Mouse (Mus musculus) liver, embryonic 11.5 days (tissue): ENCODE data around the gene Wnt3a. TPM values are rescaled to one million over a fixed set of nuclear protein-coding genes. Genes with fewer than 3 reads are reported as not detected.

Experiments
- ATAC-seq: fragments of 200-750 bp; cut with Nextera tagmentation; replicated peaks from 2 replicates; pipeline ENCODE4 v1.8.0; 2017; ENCODE audit warnings: moderate number of reproducible peaks, mild to moderate bottlenecking, moderate TSS enrichment, moderate library complexity; ENCODE audit not compliant: low FRiP score
- DNase-seq: peaks from one replicate; pipeline ENCODE4 v3.0.0-alpha.2; 2017; ENCODE audit warnings: low spot score
- H3K27ac ChIP-seq: fragments of 300-500 bp; sonication (generic); 2 replicates; pipeline ENCODE4 v1.5.1; 2014; ENCODE audit warnings: mild to moderate bottlenecking, low read depth, low read length, control low read depth
- H3K27me3 ChIP-seq: fragments of 300-500 bp; sonication (generic); replicated peaks from 2 replicates; pipeline ENCODE4 v1.6.1; 2014; ENCODE audit warnings: low read length, mixed read lengths; ENCODE audit not compliant: control insufficient read depth, insufficient read depth
- H3K36me3 ChIP-seq: fragments of 300-500 bp; sonication (generic); 2 replicates; pipeline ENCODE4 v1.6.1; 2014; ENCODE audit warnings: mild to moderate bottlenecking, low read length, moderate library complexity, mixed read lengths; ENCODE audit not compliant: control insufficient read depth, insufficient read depth
- H3K4me1 ChIP-seq: fragments of 300-500 bp; sonication (generic); replicated peaks from 2 replicates; pipeline ENCODE4 v1.6.1; 2014; ENCODE audit warnings: low read length, mixed read lengths; ENCODE audit not compliant: control insufficient read depth, insufficient read depth
- H3K4me2 ChIP-seq: fragments of 300-500 bp; sonication (generic); 2 replicates; pipeline ENCODE4 v1.6.1; 2014; ENCODE audit warnings: mild to moderate bottlenecking, control low read depth, moderate library complexity
- H3K4me3 ChIP-seq: fragments of 300-500 bp; sonication (generic); 2 replicates; pipeline ENCODE4 v1.5.1; 2014; ENCODE audit warnings: low read depth, low read length, control low read depth
- H3K9ac ChIP-seq: fragments of 300-500 bp; sonication (generic); 2 replicates; pipeline ENCODE4 v1.6.1; 2014; ENCODE audit warnings: low read depth, low read length, control low read depth
- H3K9me3 ChIP-seq: fragments of 300-500 bp; sonication (generic); 2 replicates; pipeline ENCODE4 v1.6.1; 2016; ENCODE audit warnings: low read length, inconsistent platforms, mixed read lengths; ENCODE audit not compliant: control insufficient read depth
- WGBS: fragments of 180-500 bp; shearing (Covaris S2); extraction: QIAGEN DNeasy Blood & Tissue Kit; methylation state at CpG from one replicate; pipeline ENCODE4 v1.1.7; 2014; 5-methylcytosine and 5-hydroxymethylcytosine counted together
- polyA plus RNA-seq: library from polyadenylated mRNA; unstranded; fragments of >200 nt; fragmentation: Nextera tagmentation; extraction: Ambion mirVana; gene quantifications from 2 replicates; pipeline ENCODE4 v1.2.1, GENCODE M21; 2014

Gene Wnt3a
- polyA plus RNA-seq, 1 experiment from 2014 or later: not detected

DNA sequence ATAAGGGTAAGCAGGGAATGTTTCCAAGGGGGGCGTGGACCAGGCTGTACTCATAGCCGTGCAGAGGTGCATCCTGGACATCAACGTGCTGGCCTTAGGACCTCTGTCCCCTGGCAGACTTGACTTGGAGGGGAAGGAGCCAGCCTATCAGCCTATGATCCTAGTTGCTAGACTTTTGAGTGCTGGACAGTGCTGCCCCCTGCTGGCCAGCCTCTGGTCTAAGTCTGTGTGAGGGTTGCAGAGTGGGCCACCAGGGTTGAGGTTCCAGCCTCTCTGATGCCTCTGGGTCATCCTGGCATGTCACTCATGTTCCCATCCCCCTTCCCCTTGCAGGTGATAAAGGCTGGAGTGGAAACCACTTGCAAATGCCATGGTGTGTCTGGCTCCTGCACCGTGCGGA lies 40.0 kb upstream of the Wnt3a start:
- peak; percentile 61 for DNase-seq
- H3K4me1 ChIP-seq: no peaks in the 10 kb centered on the region
- H3K36me3 ChIP-seq: no peaks in the 10 kb centered on the region
- no peak overlapping the region for H3K27ac ChIP-seq
- H3K4me2 ChIP-seq: no peak overlapping the region
- 47% methylated on average over 5 of the region's 5 CpGs for WGBS
- H3K4me3 ChIP-seq: no peak overlapping the region
- no peak overlapping the region for H3K9ac ChIP-seq
- H3K9me3 ChIP-seq: no peaks in the 10 kb centered on the region
- peaks cover 7% of the 10 kb centered on the region; the same call in 1 of the 2 replicates for H3K27me3 ChIP-seq
- 0 out of 2 replicates have a peak, but pooled peaks have one; percentile 18 for ATAC-seq

DNA sequence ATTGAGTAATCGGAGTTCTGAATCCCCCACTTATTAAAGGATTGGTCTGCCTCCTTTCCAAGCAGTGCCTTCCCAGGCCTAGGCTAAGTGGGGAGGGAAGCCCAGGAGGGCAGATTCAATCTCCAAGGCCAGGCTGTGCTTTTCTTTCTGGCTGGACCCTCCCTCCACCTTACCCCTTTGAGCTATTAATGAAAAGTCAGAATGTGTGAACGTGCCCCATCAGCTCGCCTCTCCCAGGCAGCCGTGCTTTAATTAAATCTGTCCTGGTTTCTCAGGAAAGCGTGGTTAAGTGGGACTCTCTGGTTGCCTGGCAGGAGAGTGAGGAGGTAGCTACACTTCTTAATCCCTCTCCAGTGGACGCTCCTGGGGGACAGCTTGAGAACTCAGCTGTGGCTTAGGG lies 39.1 kb upstream of the Wnt3a start:
- no peak overlapping the region for H3K4me3 ChIP-seq
- H3K36me3 ChIP-seq: no peaks in the 10 kb centered on the region
- DNase-seq: no peak
- no peak overlapping the region for H3K9ac ChIP-seq
- no peaks in the 10 kb centered on the region for H3K4me1 ChIP-seq
- no peak for ATAC-seq
- H3K27ac ChIP-seq: no peak overlapping the region
- H3K9me3 ChIP-seq: no peaks in the 10 kb centered on the region
- peaks cover 7% of the 10 kb centered on the region; the same call in 1 of the 2 replicates for H3K27me3 ChIP-seq
- no peak overlapping the region for H3K4me2 ChIP-seq
- 40% methylated on average over 6 of the region's 6 CpGs for WGBS

DNA sequence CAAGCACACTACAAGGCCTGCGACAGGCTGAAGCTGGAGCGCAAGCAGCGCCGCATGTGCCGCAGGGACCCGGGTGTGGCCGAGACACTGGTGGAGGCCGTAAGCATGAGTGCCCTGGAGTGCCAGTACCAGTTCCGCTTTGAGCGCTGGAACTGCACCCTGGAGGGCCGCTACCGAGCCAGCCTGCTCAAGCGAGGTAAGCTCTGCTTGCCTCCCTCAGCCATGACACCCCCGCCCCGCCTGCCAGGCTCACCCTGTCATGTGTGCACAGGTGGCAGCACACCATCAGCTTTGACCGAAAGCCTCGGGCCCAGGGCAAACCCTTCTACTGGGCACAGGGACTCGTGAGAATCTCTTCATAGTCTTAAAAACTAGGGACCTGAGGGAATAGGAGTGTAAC lies 37.1 kb upstream of the Wnt3a start:
- Histone ChIP-seq H3K27me3 (peaks cover 7% of the 10 kb centered on the region; the same call in 1 of the 2 replicates), H3K4me2 (no peak overlapping the region), H3K9ac (no peak overlapping the region), H3K4me3 (no peak overlapping the region), H3K4me1 (no peaks in the 10 kb centered on the region), H3K27ac (no peak overlapping the region), H3K9me3 (no peaks in the 10 kb centered on the region), H3K36me3 (no peaks in the 10 kb centered on the region)
- DNase-seq (no peak), ATAC-seq (no peak)
- 80% methylated on average over 18 of the region's 18 CpGs for WGBS

DNA sequence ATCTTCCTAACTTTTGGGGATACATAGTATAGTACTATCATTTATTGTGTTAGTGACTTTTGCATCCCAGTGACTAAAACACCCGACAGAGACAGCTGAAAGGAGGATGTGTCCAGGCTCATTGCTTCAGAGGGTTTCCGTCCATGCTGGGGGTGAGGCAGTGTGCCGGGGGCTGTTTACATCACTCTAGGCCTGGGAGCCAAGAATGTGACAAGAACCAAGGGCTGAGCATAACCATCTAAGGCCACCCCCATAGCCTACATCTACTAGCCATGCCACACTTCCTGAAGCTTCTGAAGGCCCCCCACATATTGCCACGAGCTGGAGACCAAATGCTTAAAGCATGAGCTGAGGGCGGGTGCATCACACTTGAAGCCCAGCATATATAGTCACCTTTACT lies 34.2 kb upstream of the Wnt3a start:
- Histone ChIP-seq H3K36me3 (no peaks in the 10 kb centered on the region), H3K9ac (no peak overlapping the region), H3K4me3 (no peak overlapping the region), H3K4me2 (no peak overlapping the region), H3K9me3 (no peaks in the 10 kb centered on the region), H3K27me3 (peaks cover 7% of the 10 kb centered on the region; the same call in 1 of the 2 replicates), H3K4me1 (no peaks in the 10 kb centered on the region), H3K27ac (no peak overlapping the region)
- 69% methylated on average over 5 of the region's 5 CpGs for WGBS
- DNase-seq (no peak), ATAC-seq (no peak)

DNA sequence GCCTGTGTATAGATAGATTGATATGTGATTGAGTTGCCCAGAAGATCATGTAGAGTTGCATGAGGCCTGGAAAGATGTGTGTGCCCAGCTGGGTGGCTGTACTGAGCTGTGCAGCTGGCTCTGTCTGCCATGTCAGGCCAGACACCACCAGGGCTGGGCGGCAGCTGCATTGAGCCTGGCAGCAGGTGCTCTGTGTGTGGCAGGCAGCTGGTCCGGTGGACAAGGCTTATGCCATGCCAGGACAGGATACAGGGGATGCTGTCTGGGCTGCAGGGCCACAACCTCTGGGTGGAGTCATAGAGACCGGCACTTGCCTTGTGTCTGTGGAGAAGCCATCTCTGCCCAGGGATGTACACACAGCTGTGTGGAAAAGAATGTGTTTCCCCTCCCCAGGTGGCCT lies 32.4 kb upstream of the Wnt3a start:
- 85% methylated on average over 3 of the region's 3 CpGs for WGBS
- H3K4me1 ChIP-seq: no peaks in the 10 kb centered on the region
- H3K4me3 ChIP-seq: no peak overlapping the region
- no peak for ATAC-seq
- H3K27me3 ChIP-seq: peaks cover 5% of the 10 kb centered on the region; the same call in 1 of the 2 replicates
- no peaks in the 10 kb centered on the region for H3K9me3 ChIP-seq
- no peak for DNase-seq
- H3K27ac ChIP-seq: no peak overlapping the region
- no peaks in the 10 kb centered on the region for H3K36me3 ChIP-seq
- H3K9ac ChIP-seq: no peak overlapping the region
- H3K4me2 ChIP-seq: no peak overlapping the region

DNA sequence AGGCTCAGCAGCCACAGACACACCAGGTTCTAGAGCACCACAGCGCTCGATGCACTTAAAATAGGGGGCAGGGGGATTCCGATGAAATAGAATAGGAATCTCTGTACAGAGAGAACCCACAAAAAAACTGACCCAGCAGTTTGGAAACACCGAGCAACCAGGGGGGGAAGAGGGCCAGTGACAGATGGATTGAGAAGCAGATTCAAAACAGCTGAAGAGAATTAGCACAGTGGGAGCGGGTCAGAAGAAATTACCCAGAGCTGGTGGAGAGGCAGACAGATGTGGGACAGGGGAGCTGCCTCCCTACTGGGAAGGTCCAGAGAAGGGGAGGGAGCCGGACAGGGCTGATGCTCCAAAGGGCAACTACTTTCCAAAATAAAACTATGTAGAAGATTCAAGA lies 26.0 kb upstream of the Wnt3a start:
- DNase-seq (no peak), ATAC-seq (no peak)
- H3K9ac ChIP-seq: no peak overlapping the region
- peaks cover 23% of the 10 kb centered on the region for H3K27me3 ChIP-seq
- H3K4me1 ChIP-seq: peaks cover 3% of the 10 kb centered on the region; the same call in 1 of the 2 replicates
- no peaks in the 10 kb centered on the region for H3K9me3 ChIP-seq
- no peak overlapping the region for H3K4me3 ChIP-seq
- no peak overlapping the region for H3K4me2 ChIP-seq
- H3K36me3 ChIP-seq: no peaks in the 10 kb centered on the region
- 58% methylated on average over 6 of the region's 6 CpGs for WGBS
- no peak overlapping the region for H3K27ac ChIP-seq

DNA sequence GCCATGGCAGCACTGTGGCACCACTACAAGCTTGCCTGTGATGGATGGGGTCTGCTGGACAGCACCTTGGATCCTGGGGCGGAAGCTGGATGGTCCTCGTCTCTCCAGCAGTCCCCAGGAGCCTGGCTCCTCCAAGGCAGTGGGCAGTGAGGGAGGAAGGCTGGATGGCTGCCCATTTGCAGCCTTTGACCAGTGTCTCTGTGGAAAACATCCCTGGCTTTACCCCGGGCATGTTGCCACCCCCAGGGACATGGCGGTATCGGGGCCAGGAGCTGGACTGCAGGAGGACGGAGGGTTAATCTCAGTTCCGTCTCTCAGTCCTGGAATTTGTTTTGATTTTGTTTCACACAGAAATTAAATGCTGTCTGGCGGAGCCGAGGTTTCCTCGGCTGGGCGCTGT lies 23.4 kb upstream of the Wnt3a start:
- Histone ChIP-seq H3K9me3 (no peaks in the 10 kb centered on the region), H3K27me3 (peaks cover 48% of the 10 kb centered on the region), H3K27ac (no peak overlapping the region), H3K4me3 (no peak overlapping the region), H3K4me1 (peaks cover 3% of the 10 kb centered on the region; the same call in 1 of the 2 replicates), H3K4me2 (no peak overlapping the region), H3K36me3 (no peaks in the 10 kb centered on the region), H3K9ac (no peak overlapping the region)
- no peak for ATAC-seq
- DNase-seq: no peak
- WGBS: 68% methylated on average over 11 of the region's 11 CpGs

DNA sequence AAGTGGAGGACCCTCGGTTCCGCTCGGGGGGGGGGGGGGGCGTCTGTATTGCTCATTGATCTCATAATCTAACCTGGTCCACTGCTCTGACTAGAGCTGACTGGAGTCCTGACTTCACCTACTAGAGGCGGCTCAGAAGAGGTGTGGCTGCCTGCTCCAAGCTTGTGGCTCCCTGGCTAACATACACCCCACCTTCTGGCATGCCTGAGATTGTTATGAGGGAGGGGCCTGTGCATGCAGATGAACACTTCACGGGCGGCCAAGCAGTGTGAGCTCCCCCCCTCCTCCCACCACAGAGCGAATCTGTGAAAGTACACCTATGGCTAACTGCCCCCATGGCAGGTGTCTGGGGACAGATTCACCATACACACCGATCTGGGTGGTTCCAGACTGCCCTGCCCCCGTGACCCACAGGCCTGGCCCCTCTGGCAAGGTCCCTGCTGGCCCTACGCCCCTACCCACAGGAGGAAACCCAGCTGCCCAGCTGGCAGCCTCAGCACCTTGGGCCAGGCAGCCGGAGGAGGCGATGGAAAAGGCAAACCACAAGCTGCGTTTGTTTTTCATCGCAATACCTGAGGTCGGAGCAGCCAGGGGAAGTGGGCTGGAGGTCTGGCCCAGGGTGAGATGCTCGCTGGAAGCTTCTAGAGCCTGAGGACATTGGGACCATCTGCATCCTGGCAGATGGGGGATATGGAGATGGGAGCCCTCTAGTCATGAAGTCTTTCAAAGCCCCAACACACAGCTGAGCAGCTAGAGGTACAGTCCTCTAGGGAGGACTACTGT lies 22.7 kb upstream of the Wnt3a start:
- ATAC-seq: no peak
- 58% methylated on average over 17 of the region's 17 CpGs for WGBS

DNA sequence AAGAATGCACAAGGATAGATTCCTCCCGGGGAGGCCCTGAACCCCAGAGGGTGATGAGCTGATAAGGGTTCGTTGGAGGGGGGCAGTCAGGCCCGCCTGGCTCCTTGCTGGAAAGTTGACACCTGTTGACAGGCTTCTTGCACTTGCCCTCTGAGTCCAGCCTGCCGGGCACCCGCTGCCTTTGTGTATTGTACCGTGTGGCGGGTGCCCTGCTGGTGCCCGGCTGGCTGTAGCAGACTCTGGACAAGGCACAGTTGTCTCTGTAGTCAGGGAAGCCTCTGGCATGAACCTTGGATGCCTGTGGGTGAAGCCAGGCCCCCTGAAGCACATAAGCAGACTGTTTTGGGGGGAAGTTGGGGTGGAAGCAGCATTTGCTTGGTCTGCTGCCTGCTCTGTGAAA lies 21.9 kb upstream of the Wnt3a start:
- H3K4me3 ChIP-seq: no peak overlapping the region
- no peak overlapping the region for H3K9ac ChIP-seq
- peaks cover 7% of the 10 kb centered on the region; the same call in 1 of the 2 replicates for H3K4me1 ChIP-seq
- WGBS: 54% methylated on average over 8 of the region's 8 CpGs
- H3K9me3 ChIP-seq: no peaks in the 10 kb centered on the region
- ATAC-seq: no peak
- no peaks in the 10 kb centered on the region for H3K36me3 ChIP-seq
- no peak overlapping the region for H3K4me2 ChIP-seq
- peaks cover 63% of the 10 kb centered on the region for H3K27me3 ChIP-seq
- H3K27ac ChIP-seq: no peak overlapping the region
- DNase-seq: no peak

More for the DNA sequence above, 22.7 kb upstream of the Wnt3a start:
- DNase-seq: no peak
- peaks cover 6% of the 10 kb centered on the region; the same call in 1 of the 2 replicates for H3K4me1 ChIP-seq
- H3K27ac ChIP-seq: no peak overlapping the region
- H3K4me3 ChIP-seq: no peak overlapping the region
- H3K9me3 ChIP-seq: no peaks in the 10 kb centered on the region
- H3K4me2 ChIP-seq: no peak overlapping the region
- H3K36me3 ChIP-seq: no peaks in the 10 kb centered on the region
- H3K9ac ChIP-seq: no peak overlapping the region
- peaks cover 56% of the 10 kb centered on the region for H3K27me3 ChIP-seq
